Mouse (Mus musculus) ES-E14 (cell line): Measurements from ENCODE around the gene Slc39a5. TPM values are rescaled to one million over a fixed set of nuclear protein-coding genes. Genes with fewer than 3 reads are reported as not detected.

ENCODE experiments used
- DNase-seq: peaks from one replicate; pipeline ENCODE4 v3.0.0-alpha.2; 2013; ENCODE audit warnings: low read depth, low spot score
- H3K27ac ChIP-seq: 2 replicates; pipeline ENCODE4 v1.5.1; 2012; ENCODE audit warnings: low read depth, mild to moderate bottlenecking, low read length, moderate library complexity, mixed read lengths; ENCODE audit not compliant: poor library complexity, insufficient read depth, severe bottlenecking
- H3K36me3 ChIP-seq: 2 replicates; pipeline ENCODE4 v1.6.1; 2012; ENCODE audit warnings: mild to moderate bottlenecking, low read length, moderate library complexity, mixed read lengths; ENCODE audit not compliant: control insufficient read depth, poor library complexity, insufficient read depth, severe bottlenecking
- H3K4me1 ChIP-seq, 2 experiments: fragments of 150-350 bp in 1 of 2; sonication (generic) in 1 of 2; 2 replicates each; pipeline ENCODE4 v1.6.1; 2012; ENCODE audit warnings: low read length in 2 of 2, mild to moderate bottlenecking in 1 of 2, mixed read lengths in 1 of 2; ENCODE audit not compliant: control insufficient read depth in 2 of 2, insufficient read depth in 2 of 2, poor library complexity in 1 of 2
- H3K4me3 ChIP-seq, 2 experiments: fragments of 150-350 bp in 1 of 2; sonication (generic) in 1 of 2; 2 replicates each; pipeline ENCODE4 v1.5.1; 2012; ENCODE audit warnings: low read length in 2 of 2, low read depth in 1 of 2, mild to moderate bottlenecking in 1 of 2, mixed read lengths in 1 of 2; ENCODE audit not compliant: insufficient read depth in 1 of 2, poor library complexity in 1 of 2, severe bottlenecking in 1 of 2
- H3K9ac ChIP-seq: 2 replicates; pipeline ENCODE4 v1.6.1; 2012; ENCODE audit warnings: low read depth, mild to moderate bottlenecking, low read length, mixed read lengths; ENCODE audit not compliant: poor library complexity, insufficient read depth, severe bottlenecking
- H3K9me3 ChIP-seq: fragments of 150-350 bp; sonication (generic); 2 replicates; pipeline ENCODE4 v1.6.1; 2012; ENCODE audit warnings: low read depth, mild to moderate bottlenecking, low read length; ENCODE audit not compliant: control insufficient read depth, insufficient read depth
- CHD2 ChIP-seq: IDR thresholded peaks from 2 replicates; pipeline ENCODE4 v1.6.1; 2014; ENCODE audit warnings: mild to moderate bottlenecking, low read depth, low read length, inconsistent platforms
- HCFC1 ChIP-seq: IDR thresholded peaks from 2 replicates; pipeline ENCODE4 v1.6.1; 2012; ENCODE audit warnings: low read length, inconsistent platforms, borderline replicate concordance; ENCODE audit not compliant: insufficient read depth
- MAFK ChIP-seq: IDR thresholded peaks from 2 replicates; pipeline ENCODE4 v1.6.1; 2014; ENCODE audit warnings: mild to moderate bottlenecking, low read depth, low read length, inconsistent platforms; ENCODE audit not compliant: insufficient read depth
- ZC3H11A ChIP-seq: IDR thresholded peaks from 2 replicates; pipeline ENCODE4 v1.6.1; 2012; ENCODE audit warnings: low read depth, mild to moderate bottlenecking, inconsistent platforms, low read length, borderline replicate concordance
- ZNF384 ChIP-seq: IDR thresholded peaks from 2 replicates; pipeline ENCODE4 v1.6.1; 2012; ENCODE audit warnings: low read depth, low read length, inconsistent platforms
- in situ Hi-C, 2 experiments: fragments of 600-800 bp; cut with MboI; formaldehyde crosslinking; loops; one replicate each; pipeline ENCODE4 v1.15.1; 2025; ENCODE audit warnings: low sequenced_read_pairs in 2 of 2, inconsistent platforms in 1 of 2; ENCODE audit not compliant: unreplicated experiment in 2 of 2
- total RNA-seq: library from RNA; depleted of rRNA; stranded (reverse); fragments of 300-350 nt; gene quantifications from 2 replicates; pipeline ENCODE4 v1.2.3, GENCODE M21; 2012

Slc39a5 gene
- total RNA-seq, 1 experiment = 0.36 TPM

DNA sequence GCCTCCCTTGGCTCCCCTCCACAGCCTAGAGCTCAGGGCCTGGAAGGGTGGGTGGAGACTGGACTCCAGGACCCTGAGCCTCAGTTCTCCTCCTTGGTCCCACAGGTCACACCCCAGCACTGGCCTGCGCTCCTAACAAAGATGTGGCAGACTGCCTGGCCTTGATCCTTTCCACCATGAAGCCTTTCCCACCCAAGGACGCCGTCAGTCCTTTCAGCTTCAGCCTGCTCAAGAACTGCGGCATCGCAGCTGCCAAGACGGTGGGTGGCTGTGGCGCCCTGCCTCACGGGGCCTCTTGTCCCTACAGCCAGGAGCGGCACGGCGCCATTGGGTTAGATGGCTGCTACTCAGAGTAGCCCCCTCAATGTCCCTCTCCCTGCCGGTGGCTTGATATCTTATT is 10.7 kb downstream of the Slc39a5 start:
- Histone ChIP-seq H3K4me1 (peaks cover 0 to 20% of the 10 kb centered on the region in 2 experiments; a peak in 1 of 4 replicates), H3K36me3 (peaks cover 63% of the 10 kb centered on the region), H3K27ac (no peak overlapping the region), H3K9me3 (no peaks in the 10 kb centered on the region), H3K4me3 (no peak overlapping the region), H3K9ac (no peak overlapping the region)
- TF ChIP-seq ZNF384 (no peak), HCFC1 (no peak), ZC3H11A (no peak), CHD2 (no peak), MAFK (no peak)
- in situ Hi-C loops = no loop called here
- DNase-seq = no peak

DNA sequence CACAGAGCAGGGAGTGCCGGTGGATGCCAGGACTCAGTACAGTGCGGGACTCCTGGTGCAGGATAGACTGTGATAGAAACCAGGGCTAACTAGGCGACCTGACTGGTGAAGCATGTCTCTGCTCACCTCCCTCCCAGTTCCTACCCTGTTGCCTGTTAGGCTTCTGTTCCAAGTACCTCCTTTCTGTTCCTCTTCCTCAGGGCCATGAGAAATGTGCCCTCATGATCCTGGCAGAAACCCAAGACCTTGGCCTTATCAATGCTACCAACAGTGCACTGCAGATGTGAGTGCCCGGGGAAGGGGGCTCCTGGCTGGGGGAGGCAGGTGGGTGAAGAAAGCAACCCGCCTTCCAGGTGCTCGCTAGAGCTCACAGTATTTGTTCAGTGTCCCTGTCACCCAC is 11.5 kb downstream of the Slc39a5 start:
- Histone ChIP-seq H3K4me1 (peaks cover 0 to 16% of the 10 kb centered on the region in 2 experiments; a peak in 1 of 4 replicates), H3K27ac (no peak overlapping the region), H3K4me3 (no peak overlapping the region), H3K9ac (no peak overlapping the region), H3K36me3 (peaks cover 66% of the 10 kb centered on the region), H3K9me3 (no peaks in the 10 kb centered on the region)
- in situ Hi-C loops = no loop called here
- no peak for TF ChIP-seq CHD2
- no peak for TF ChIP-seq MAFK
- TF ChIP-seq ZC3H11A = no peak
- TF ChIP-seq ZNF384 = no peak
- TF ChIP-seq HCFC1 = no peak
- DNase-seq = no peak

DNA sequence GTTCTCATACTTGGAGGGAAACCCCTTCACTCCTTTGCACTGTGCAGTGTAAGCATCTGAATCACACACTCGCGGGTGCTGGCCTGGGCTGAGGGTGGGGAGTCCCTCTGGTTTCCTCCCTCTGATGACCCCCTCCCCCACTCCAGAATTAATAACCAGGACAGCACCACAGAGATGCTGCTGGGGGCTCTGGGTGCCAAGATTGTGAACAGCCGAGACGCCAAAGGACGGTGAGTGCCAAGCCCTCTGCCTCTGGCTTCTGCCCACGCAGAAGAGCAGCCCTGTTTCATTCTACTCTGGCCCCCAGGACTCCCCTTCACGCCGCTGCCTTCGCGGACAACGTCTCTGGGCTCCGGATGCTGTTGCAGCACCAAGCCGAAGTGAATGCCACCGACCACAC is 12.1 kb downstream of the Slc39a5 start:
- 0 out of 2 replicates have a peak overlapping the region, but pooled peaks have one; percentile 20 for H3K9ac ChIP-seq
- peak overlapping the region in 1 of 2 experiments; percentile 18; a peak in 1 of 4 replicates for H3K4me3 ChIP-seq
- no peak overlapping the region for H3K27ac ChIP-seq
- H3K4me1 ChIP-seq = peaks cover 0 to 10% of the 10 kb centered on the region in 2 experiments; a peak in 1 of 4 replicates
- no peak for DNase-seq
- peaks cover 69% of the 10 kb centered on the region for H3K36me3 ChIP-seq
- H3K9me3 ChIP-seq = no peaks in the 10 kb centered on the region
- in situ Hi-C loops = no loop called here
- TF ChIP-seq HCFC1 (no peak), CHD2 (no peak), ZNF384 (no peak), MAFK (no peak), ZC3H11A (no peak)

DNA sequence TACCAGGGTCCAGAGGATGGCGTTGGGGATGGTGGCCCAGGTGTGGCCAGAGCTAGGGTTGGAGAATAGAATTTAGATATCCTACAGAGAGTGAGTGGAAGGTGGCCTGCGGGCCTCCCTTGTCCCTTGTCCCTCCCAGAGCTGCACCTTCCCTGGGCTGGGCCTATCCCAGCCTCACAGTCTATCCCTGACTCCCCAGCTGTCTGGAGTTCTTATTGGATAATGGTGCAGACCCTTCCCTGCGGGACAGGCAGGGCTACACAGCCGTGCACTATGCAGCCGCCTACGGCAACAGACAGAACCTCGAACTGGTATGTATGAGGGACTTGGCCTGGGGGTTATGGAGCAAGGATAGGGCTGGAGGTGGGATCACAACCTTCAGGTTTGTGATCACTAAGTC is 15.1 kb downstream of the Slc39a5 start:
- Histone ChIP-seq H3K4me1 (peaks cover 0 to 3% of the 10 kb centered on the region in 2 experiments; a peak in 1 of 4 replicates), H3K9ac (no peak overlapping the region), H3K4me3 (no peak overlapping the region), H3K36me3 (peaks cover 80% of the 10 kb centered on the region), H3K9me3 (no peaks in the 10 kb centered on the region), H3K27ac (no peak overlapping the region)
- TF ChIP-seq HCFC1 (no peak), ZC3H11A (no peak), CHD2 (no peak), ZNF384 (no peak), MAFK (no peak)
- in situ Hi-C loops = no loop called here
- no peak for DNase-seq
